Mouse (Mus musculus) ZHBTc4 (cell line): Measurements from ENCODE around the gene Tfap2b.

Experiments
- DNase-seq: peaks from one replicate; pipeline ENCODE4 v3.0.0-alpha.2; 2011; ENCODE audit warnings: low read depth, low spot score

The Tfap2b gene

GRCm38 (mm10) chr1:19208641-19209358, at the start of gene Tfap2b:
Gene Tfap2b (plus strand): TSS chr1:19208914.
- DNase-seq, result peak; percentile 28

- peak; percentile 60 for DNase-seq
Measured at GRCm38 (mm10) chr1:19178742-19179397, 29.8 kb upstream of the Tfap2b start.

GRCm38 (mm10) chr1:19205649-19206048, 3.1 kb upstream of the Tfap2b start:
- DNase-seq, result peak; percentile 66

GRCm38 (mm10) chr1:19206194-19206593, 2.5 kb upstream of the Tfap2b start:
- DNase-seq, result peak; percentile 43

- DNase-seq, result no peak
Measured at GRCm38 (mm10) chr1:19207611-19208010, 1.1 kb upstream of the Tfap2b start.

- DNase-seq, result no peak
Measured at GRCm38 (mm10) chr1:19209359-19209745, 638 bp downstream of the Tfap2b start.

- peak; percentile 51 for DNase-seq
Measured at GRCm38 (mm10) chr1:19209776-19210175, 1.1 kb downstream of the Tfap2b start.

GRCm38 (mm10) chr1:19210215-19211032, 1.7 kb downstream of the Tfap2b start:
- DNase-seq, result peak; percentile 55

- DNase-seq, result no peak
Measured at GRCm38 (mm10) chr1:19211033-19211405, 2.3 kb downstream of the Tfap2b start.

- no peak for DNase-seq
Measured at GRCm38 (mm10) chr1:19211546-19212154, 2.9 kb downstream of the Tfap2b start.

GRCm38 (mm10) chr1:19212691-19213090, 4.0 kb downstream of the Tfap2b start:
- DNase-seq, result no peak

GRCm38 (mm10) chr1:19213171-19213570, 4.5 kb downstream of the Tfap2b start:
- no peak for DNase-seq

- no peak for DNase-seq
Measured at GRCm38 (mm10) chr1:19213851-19214395, 5.2 kb downstream of the Tfap2b start.

- DNase-seq, result no peak
Measured at GRCm38 (mm10) chr1:19217391-19217790, 8.7 kb downstream of the Tfap2b start.

- DNase-seq, result no peak
Measured at GRCm38 (mm10) chr1:19218221-19218620, 9.5 kb downstream of the Tfap2b start.

- DNase-seq, result no peak
Measured at GRCm38 (mm10) chr1:19219381-19219780, 10.7 kb downstream of the Tfap2b start.

GRCm38 (mm10) chr1:19220564-19220963, 11.8 kb downstream of the Tfap2b start:
- DNase-seq, result no peak

GRCm38 (mm10) chr1:19221601-19222000, 12.9 kb downstream of the Tfap2b start:
- DNase-seq, result no peak

GRCm38 (mm10) chr1:19226699-19227098, 18.0 kb downstream of the Tfap2b start:
- DNase-seq, result no peak

- no peak for DNase-seq
Measured at GRCm38 (mm10) chr1:19230926-19231573, 22.3 kb downstream of the Tfap2b start.

GRCm38 (mm10) chr1:19231574-19232080, 22.9 kb downstream of the Tfap2b start:
- no peak for DNase-seq
